Mouse (Mus musculus) midbrain, embryonic 14.5 days (tissue): ENCODE measurements around the gene Klf11. TPM values are rescaled to one million over a fixed set of nuclear protein-coding genes. Genes with fewer than 3 reads are reported as not detected.

Experiments
- ATAC-seq: fragments of 200-750 bp; cut with Nextera tagmentation; 2 replicates; pipeline ENCODE4 v1.8.0; 2017; ENCODE audit warnings: moderate number of reproducible peaks, moderate library complexity; ENCODE audit not compliant: low FRiP score, low TSS enrichment
- DNase-seq: peaks from one replicate; pipeline ENCODE4 v3.0.0-alpha.2; 2015
- H3K27ac ChIP-seq: fragments of 300-500 bp; sonication (generic); replicated peaks from 2 replicates; pipeline ENCODE4 v1.5.1; 2014; ENCODE audit warnings: mild to moderate bottlenecking, low read depth, low read length, moderate library complexity
- H3K27me3 ChIP-seq: fragments of 300-500 bp; sonication (generic); 2 replicates; pipeline ENCODE4 v1.6.1; 2014; ENCODE audit warnings: low read length, control low read depth, mixed read lengths; ENCODE audit not compliant: control insufficient read depth, insufficient read depth
- H3K36me3 ChIP-seq: fragments of 300-500 bp; sonication (generic); 2 replicates; pipeline ENCODE4 v1.6.1; 2014; ENCODE audit warnings: low read length, control low read depth; ENCODE audit not compliant: control insufficient read depth, insufficient read depth
- H3K4me1 ChIP-seq: fragments of 300-500 bp; sonication (generic); 2 replicates; pipeline ENCODE4 v1.6.1; 2014; ENCODE audit warnings: mild to moderate bottlenecking, antibody characterized with exemption, low read length, control low read depth; ENCODE audit not compliant: control insufficient read depth, insufficient read depth
- H3K4me2 ChIP-seq: fragments of 300-500 bp; sonication (generic); 2 replicates; pipeline ENCODE4 v1.6.1; 2014; ENCODE audit warnings: mild to moderate bottlenecking, low read length, moderate library complexity
- H3K4me3 ChIP-seq: fragments of 300-500 bp; sonication (generic); replicated peaks from 2 replicates; pipeline ENCODE4 v1.5.1; 2014; ENCODE audit warnings: low read depth, low read length
- H3K9ac ChIP-seq: fragments of 300-500 bp; sonication (generic); replicated peaks from 2 replicates; pipeline ENCODE4 v1.6.1; 2014; ENCODE audit warnings: mild to moderate bottlenecking, low read length, moderate library complexity
- H3K9me3 ChIP-seq: fragments of 300-500 bp; sonication (generic); 2 replicates; pipeline ENCODE4 v1.6.1; 2016; ENCODE audit warnings: low read length, control low read depth, mixed read lengths; ENCODE audit not compliant: control insufficient read depth
- WGBS: fragments of 180-500 bp; shearing (Covaris S2); extraction: QIAGEN DNeasy Blood & Tissue Kit; methylation state at CpG from one replicate; pipeline ENCODE4 v1.1.7; 2014; 5-methylcytosine and 5-hydroxymethylcytosine counted together
- polyA plus RNA-seq: library from polyadenylated mRNA; unstranded; fragments of >200 nt; fragmentation: Nextera tagmentation; extraction: Ambion mirVana; gene quantifications from 2 replicates; pipeline ENCODE4 v1.2.1, GENCODE M21; 2014

Klf11 gene
- polyA plus RNA-seq, 1 experiment from 2014 or later: 21.9 TPM

DNA sequence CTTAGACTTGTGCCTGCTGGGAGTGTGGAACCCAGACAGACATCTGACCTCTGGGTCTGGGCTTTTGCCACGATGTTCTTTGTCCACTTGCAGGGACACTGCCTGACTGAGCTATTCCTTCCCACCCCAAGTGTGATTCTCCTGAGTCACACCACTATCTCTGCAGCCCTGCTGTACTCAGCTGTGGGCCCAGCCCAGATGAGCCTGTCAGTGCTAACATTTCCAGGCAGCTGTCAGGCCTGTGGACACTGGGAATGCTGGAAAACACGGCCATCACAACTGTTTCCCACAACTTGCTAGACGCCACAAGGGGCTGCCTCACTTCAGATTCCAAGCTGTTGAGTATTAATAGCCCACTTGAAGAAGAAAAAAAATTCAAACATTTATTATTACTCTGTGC, 51.9 kb downstream of the Klf11 start:
- no peaks in the 10 kb centered on the region for H3K9me3 ChIP-seq
- H3K4me2 ChIP-seq: no peak overlapping the region
- DNase-seq (no peak), ATAC-seq (no peak)
- H3K36me3 ChIP-seq: no peaks in the 10 kb centered on the region
- WGBS: 86% methylated on average over 3 of the region's 3 CpGs
- no peak overlapping the region for H3K9ac ChIP-seq
- H3K27ac ChIP-seq: no peak overlapping the region
- peaks cover 6% of the 10 kb centered on the region; the same call in 1 of the 2 replicates for H3K27me3 ChIP-seq
- H3K4me3 ChIP-seq: no peak overlapping the region
- peaks cover 7% of the 10 kb centered on the region for H3K4me1 ChIP-seq

DNA sequence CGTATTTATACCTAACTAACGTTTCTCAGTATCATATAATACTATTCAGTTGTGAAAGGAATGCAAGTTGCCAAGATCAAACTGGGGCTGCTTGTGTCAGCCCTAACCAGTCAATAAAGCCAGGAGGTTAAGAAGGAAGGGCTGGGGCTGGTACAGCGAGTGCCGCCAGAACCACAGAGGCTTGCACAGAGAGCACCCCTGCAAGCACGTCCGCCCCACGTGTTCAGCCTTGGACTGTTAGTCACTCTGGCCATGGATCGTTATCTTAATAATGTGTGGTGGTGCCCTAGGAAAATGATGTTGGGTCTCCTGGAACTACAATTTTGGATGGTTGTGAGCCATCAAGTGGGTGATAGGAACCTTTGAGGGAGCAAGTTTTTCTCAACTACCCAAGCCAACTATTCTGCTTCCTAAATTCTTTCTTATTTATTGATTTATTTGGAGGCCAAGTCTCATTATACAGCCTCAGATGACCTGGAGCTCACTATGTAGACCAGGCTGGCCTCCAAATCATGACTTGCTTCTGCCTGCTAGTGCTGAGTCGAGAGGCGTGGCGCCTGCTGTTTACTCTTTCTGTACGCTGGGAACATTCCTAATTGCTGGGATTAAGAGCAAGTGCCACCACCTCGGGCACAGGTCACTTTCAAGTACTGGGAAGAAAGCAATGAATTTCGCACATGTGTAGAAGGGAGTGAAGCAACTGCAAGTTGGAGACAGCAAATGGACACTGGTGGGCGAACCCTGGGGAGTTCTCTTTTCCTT, 54.6 kb downstream of the Klf11 start:
- no peak overlapping the region for H3K4me2 ChIP-seq
- no peaks in the 10 kb centered on the region for H3K36me3 ChIP-seq
- H3K4me1 ChIP-seq: peaks cover 11% of the 10 kb centered on the region
- ATAC-seq: no peak
- no peak overlapping the region for H3K4me3 ChIP-seq
- no peaks in the 10 kb centered on the region for H3K9me3 ChIP-seq
- no peak overlapping the region for H3K27ac ChIP-seq
- H3K9ac ChIP-seq: no peak overlapping the region
- H3K27me3 ChIP-seq: peaks cover 6% of the 10 kb centered on the region; the same call in 1 of the 2 replicates
- no peak for DNase-seq
- WGBS: 86% methylated on average over 15 of the region's 15 CpGs

DNA sequence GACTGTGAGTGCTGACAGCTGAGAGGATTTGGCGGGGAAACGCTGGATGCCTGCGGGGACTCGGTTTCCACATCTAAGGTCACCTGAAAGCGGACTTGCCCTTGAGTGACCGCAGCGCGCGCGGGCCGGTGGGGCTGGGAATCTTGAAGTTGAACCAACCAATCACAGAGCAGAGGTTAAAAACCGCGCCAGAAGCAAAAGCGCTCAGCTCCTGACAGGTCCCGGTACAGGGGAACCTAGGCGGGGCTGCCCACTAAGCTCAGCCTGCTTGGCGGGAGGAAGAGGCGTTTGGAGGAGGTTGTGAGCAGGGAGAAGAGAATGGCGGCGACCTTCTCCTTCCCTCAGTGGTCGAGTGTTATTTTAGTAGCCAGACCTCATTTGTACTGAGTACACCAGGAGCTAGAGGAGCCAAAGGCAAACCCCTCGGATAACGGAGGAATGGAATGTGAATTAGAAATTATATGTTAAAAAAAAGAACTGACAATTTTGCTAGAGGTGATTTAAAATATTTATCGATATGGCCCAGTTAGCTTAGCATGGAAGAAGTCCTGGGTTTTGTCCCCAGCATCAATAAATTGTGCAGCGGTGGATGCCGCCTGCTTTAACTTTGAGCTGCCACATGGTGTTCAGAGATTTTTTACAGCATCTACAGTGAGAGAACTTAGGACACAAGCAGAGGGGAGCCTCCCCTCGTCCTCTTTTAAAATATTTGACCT, 55.8 kb downstream of the Klf11 start:
- under 1% methylated on average over 27 of the region's 27 CpGs for WGBS
- DNase-seq: peak; percentile 40
- no peak overlapping the region for H3K9ac ChIP-seq
- H3K4me1 ChIP-seq: peaks cover 11% of the 10 kb centered on the region
- peaks cover 6% of the 10 kb centered on the region; the same call in 1 of the 2 replicates for H3K27me3 ChIP-seq
- no peak for ATAC-seq
- peak overlapping the region; percentile 87 for H3K4me3 ChIP-seq
- peak overlapping the region; percentile 81 for H3K4me2 ChIP-seq
- H3K9me3 ChIP-seq: no peaks in the 10 kb centered on the region
- no peak overlapping the region for H3K27ac ChIP-seq
- H3K36me3 ChIP-seq: no peaks in the 10 kb centered on the region

GRCm38 (mm10) chr12:24707480-24707802, 56.4 kb downstream of the Klf11 start:
- Histone ChIP-seq H3K36me3 (0 out of 2 replicates have a peak, but pooled peaks cover under 1% of the 10 kb centered on the region), H3K9ac (no peak overlapping the region), H3K4me1 (peaks cover 11% of the 10 kb centered on the region), H3K9me3 (no peaks in the 10 kb centered on the region), H3K27ac (no peak overlapping the region), H3K4me2 (peak overlapping the region; percentile 81), H3K4me3 (peak overlapping the region; percentile 87), H3K27me3 (peaks cover 6% of the 10 kb centered on the region; the same call in 1 of the 2 replicates)
- ATAC-seq (no peak), DNase-seq (no peak)
- 0% methylated on average over 9 of the region's 9 CpGs for WGBS

GRCm38 (mm10) chr12:24707954-24708823, 57.1 kb downstream of the Klf11 start, which contains the start of gene Rrm2:
Rrm2 (plus strand) TSS chr12:24708241.
- under 1% methylated on average over 83 of the region's 83 CpGs for WGBS
- ATAC-seq: peak; percentile 94

DNA sequence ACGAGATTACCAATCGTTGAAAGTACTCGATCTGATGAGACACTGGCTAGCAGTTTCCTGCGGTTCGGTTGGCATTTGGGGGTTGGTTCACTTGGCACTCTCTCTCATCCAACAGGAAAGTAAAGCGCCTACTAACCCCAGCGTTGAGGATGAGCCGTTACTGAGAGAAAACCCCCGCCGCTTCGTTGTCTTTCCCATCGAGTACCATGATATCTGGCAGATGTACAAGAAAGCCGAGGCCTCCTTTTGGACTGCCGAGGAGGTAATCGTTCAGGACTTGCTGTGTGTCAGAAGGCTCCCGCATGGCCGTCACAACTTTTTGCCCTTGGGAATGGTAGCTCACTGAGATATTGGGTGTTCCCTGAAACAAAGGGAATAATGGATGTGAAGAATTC, 57.7 kb downstream of the Klf11 start:
- DNase-seq (no peak), ATAC-seq (no peak)
- Histone ChIP-seq H3K36me3 (0 out of 2 replicates have a peak, but pooled peaks cover 4% of the 10 kb centered on the region), H3K9ac (peak overlapping the region; percentile 75), H3K9me3 (no peaks in the 10 kb centered on the region), H3K27me3 (peaks cover 6% of the 10 kb centered on the region; the same call in 1 of the 2 replicates), H3K27ac (no peak overlapping the region), H3K4me3 (peak overlapping the region; percentile 87), H3K4me2 (peak overlapping the region; percentile 81), H3K4me1 (peaks cover 11% of the 10 kb centered on the region)
- 1% methylated on average over 17 of the region's 17 CpGs for WGBS

More at GRCm38 (mm10) chr12:24707954-24708823, 57.1 kb downstream of the Klf11 start, which contains the start of gene Rrm2:
- Histone ChIP-seq H3K27ac (peak within 1 kb of the TSS; percentile 72; the same call in 1 of the 2 replicates), H3K4me3 (peak within 1 kb of the TSS; percentile 87), H3K36me3 (0 out of 2 replicates have a peak, but pooled peaks cover 4% of the 10 kb centered on the region), H3K9ac (peak within 1 kb of the TSS; percentile 75), H3K4me2 (peak within 1 kb of the TSS; percentile 81), H3K4me1 (peaks cover 11% of the 10 kb centered on the region), H3K27me3 (peaks cover 6% of the 10 kb centered on the region; the same call in 1 of the 2 replicates), H3K9me3 (no peaks in the 10 kb centered on the region)
- peak; percentile 98 for DNase-seq

DNA sequence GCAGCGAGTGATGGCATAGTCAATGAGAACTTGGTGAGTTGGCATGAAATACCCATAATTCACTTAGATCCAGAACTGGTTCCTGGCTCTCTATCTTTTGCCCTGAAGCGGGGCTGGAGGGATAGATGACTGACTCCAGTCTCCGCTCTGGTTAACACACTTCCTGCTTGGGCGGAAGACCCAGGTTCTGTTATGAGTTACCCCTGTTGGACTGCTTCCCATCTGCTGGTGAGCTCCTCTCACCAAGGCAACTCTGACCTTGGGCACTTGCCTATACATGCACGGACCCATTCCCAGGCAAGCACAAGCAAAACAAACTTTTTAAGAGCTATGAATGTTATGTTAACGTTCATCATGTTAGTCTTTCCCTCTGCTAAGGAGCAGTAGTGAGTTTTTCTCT, 58.3 kb downstream of the Klf11 start:
- peak overlapping the region; percentile 87 for H3K4me3 ChIP-seq
- H3K9me3 ChIP-seq: no peaks in the 10 kb centered on the region
- peak overlapping the region; percentile 81 for H3K4me2 ChIP-seq
- H3K4me1 ChIP-seq: peaks cover 11% of the 10 kb centered on the region
- ATAC-seq (no peak), DNase-seq (no peak)
- peak overlapping the region; percentile 75; the same call in 1 of the 2 replicates for H3K9ac ChIP-seq
- WGBS: 21% methylated on average over 6 of the region's 6 CpGs
- 0 out of 2 replicates have a peak, but pooled peaks cover 4% of the 10 kb centered on the region for H3K36me3 ChIP-seq
- H3K27ac ChIP-seq: no peak overlapping the region
- peaks cover 6% of the 10 kb centered on the region; the same call in 1 of the 2 replicates for H3K27me3 ChIP-seq
